Mouse (Mus musculus) lung, embryonic 14.5 days (tissue): ENCODE data around the gene Exph5. TPM values are rescaled to one million over a fixed set of nuclear protein-coding genes. Genes with fewer than 3 reads are reported as not detected.

Source experiments
- ATAC-seq: fragments of 200-750 bp; cut with Nextera tagmentation; 2 replicates; pipeline ENCODE4 v1.8.0; 2017; ENCODE audit warnings: mild to moderate bottlenecking, moderate TSS enrichment, moderate library complexity; ENCODE audit not compliant: insufficient read depth
- DNase-seq: peaks from one replicate; pipeline ENCODE4 v3.0.0-alpha.2; 2015
- H3K27ac ChIP-seq: fragments of 300-500 bp; sonication (generic); 2 replicates; pipeline ENCODE4 v1.5.1; 2014; ENCODE audit warnings: low read depth, mild to moderate bottlenecking, moderate library complexity
- H3K27me3 ChIP-seq: fragments of 300-500 bp; sonication (generic); 2 replicates; pipeline ENCODE4 v1.6.1; 2014; ENCODE audit warnings: low read length, control low read depth; ENCODE audit not compliant: insufficient read depth
- H3K36me3 ChIP-seq: fragments of 300-500 bp; sonication (generic); 2 replicates; pipeline ENCODE4 v1.6.1; 2014; ENCODE audit warnings: control low read depth; ENCODE audit not compliant: insufficient read depth
- H3K4me1 ChIP-seq: fragments of 300-500 bp; sonication (generic); 2 replicates; pipeline ENCODE4 v1.6.1; 2014; ENCODE audit warnings: antibody characterized with exemption, control low read depth; ENCODE audit not compliant: insufficient read depth
- H3K4me2 ChIP-seq: fragments of 300-500 bp; sonication (generic); 2 replicates; pipeline ENCODE4 v1.6.1; 2014; ENCODE audit warnings: mild to moderate bottlenecking
- H3K4me3 ChIP-seq: fragments of 300-500 bp; sonication (generic); 2 replicates; pipeline ENCODE4 v1.5.1; 2014; ENCODE audit warnings: low read depth, low read length
- H3K9ac ChIP-seq: fragments of 300-500 bp; sonication (generic); 2 replicates; pipeline ENCODE4 v1.6.1; 2014
- H3K9me3 ChIP-seq: fragments of 300-500 bp; sonication (generic); 2 replicates; pipeline ENCODE4 v1.6.1; 2016; ENCODE audit warnings: low read depth, low read length, control low read depth
- CTCF ChIP-seq: IDR thresholded peaks from 2 replicates; pipeline ENCODE4 v1.5.1; 2016; ENCODE audit warnings: antibody characterized with exemption, low read depth
- WGBS: fragments of 180-500 bp; shearing (Covaris S2); extraction: QIAGEN DNeasy Blood & Tissue Kit; methylation state at CpG from one replicate; pipeline ENCODE4 v1.1.7; 2014; 5-methylcytosine and 5-hydroxymethylcytosine counted together
- polyA plus RNA-seq: library from polyadenylated mRNA; unstranded; fragments of >200 nt; fragmentation: Nextera tagmentation; extraction: Ambion mirVana; gene quantifications from 2 replicates; pipeline ENCODE4 v1.2.1, GENCODE M21; 2014

The Exph5 gene
- polyA plus RNA-seq, 1 experiment from 2014 or later = 5.0 TPM

- peak overlapping the region; percentile 61 for H3K27ac ChIP-seq
- H3K9ac ChIP-seq = no peak overlapping the region
- no peaks in the 10 kb centered on the region for H3K27me3 ChIP-seq
- H3K36me3 ChIP-seq = no peaks in the 10 kb centered on the region
- TF ChIP-seq CTCF = no peak
- DNase-seq (peak; percentile 77), ATAC-seq (peak; percentile 71)
- peak overlapping the region; percentile 0; the same call in 1 of the 2 replicates for H3K4me2 ChIP-seq
- 30% methylated on average over 5 of the region's 5 CpGs for WGBS
- no peak overlapping the region for H3K4me3 ChIP-seq
- H3K9me3 ChIP-seq = no peaks in the 10 kb centered on the region
- H3K4me1 ChIP-seq = peaks cover 24% of the 10 kb centered on the region
Measured at GRCm38 (mm10) chr9:53268036-53268435, 33.4 kb upstream of the Exph5 start.

- H3K9me3 ChIP-seq = no peaks in the 10 kb centered on the region
- no peak overlapping the region for H3K4me3 ChIP-seq
- H3K27me3 ChIP-seq = no peaks in the 10 kb centered on the region
- peak overlapping the region; percentile 0; the same call in 1 of the 2 replicates for H3K4me2 ChIP-seq
- H3K4me1 ChIP-seq = peaks cover 24% of the 10 kb centered on the region
- WGBS = 36% methylated on average over 5 of the region's 5 CpGs
- H3K36me3 ChIP-seq = no peaks in the 10 kb centered on the region
- DNase-seq = peak; percentile 94
- no peak overlapping the region for H3K9ac ChIP-seq
- TF ChIP-seq CTCF = peak; percentile 68
- H3K27ac ChIP-seq = peak overlapping the region; percentile 72
- peak; percentile 85 for ATAC-seq
Measured at GRCm38 (mm10) chr9:53268731-53269465, 32.6 kb upstream of the Exph5 start.

- H3K27ac ChIP-seq = peak overlapping the region; percentile 72
- no peak overlapping the region for H3K4me3 ChIP-seq
- ATAC-seq = peak; percentile 22; the same call in 1 of the 2 replicates
Measured at GRCm38 (mm10) chr9:53269466-53269755, 32.1 kb upstream of the Exph5 start.

GRCm38 (mm10) chr9:53271281-53272022, 30.0 kb upstream of the Exph5 start:
- Histone ChIP-seq H3K27ac (no peak overlapping the region; the same call in 1 of the 2 replicates), H3K27me3 (no peaks in the 10 kb centered on the region), H3K9ac (no peak overlapping the region), H3K4me2 (no peak overlapping the region), H3K36me3 (no peaks in the 10 kb centered on the region), H3K4me3 (no peak overlapping the region), H3K4me1 (peaks cover 18% of the 10 kb centered on the region), H3K9me3 (no peaks in the 10 kb centered on the region)
- no peak for ATAC-seq
- WGBS = 49% methylated on average over 5 of the region's 5 CpGs
- TF ChIP-seq CTCF = no peak
- DNase-seq = peak; percentile 13

More at GRCm38 (mm10) chr9:53269466-53269755, 32.1 kb upstream of the Exph5 start:
- no peaks in the 10 kb centered on the region for H3K9me3 ChIP-seq
- no peak overlapping the region for H3K9ac ChIP-seq
- TF ChIP-seq CTCF = no peak
- no peak for DNase-seq
- peaks cover 21% of the 10 kb centered on the region for H3K4me1 ChIP-seq
- no peaks in the 10 kb centered on the region for H3K27me3 ChIP-seq
- H3K4me2 ChIP-seq = no peak overlapping the region
- WGBS = 63% methylated on average over 5 of the region's 5 CpGs
- H3K36me3 ChIP-seq = no peaks in the 10 kb centered on the region

GRCm38 (mm10) chr9:53272207-53272606, 29.3 kb upstream of the Exph5 start:
- Histone ChIP-seq H3K4me1 (peaks cover 18% of the 10 kb centered on the region), H3K4me2 (no peak overlapping the region), H3K36me3 (no peaks in the 10 kb centered on the region), H3K4me3 (no peak overlapping the region), H3K27ac (peak overlapping the region; percentile 54; the same call in 1 of the 2 replicates), H3K9me3 (no peaks in the 10 kb centered on the region), H3K27me3 (no peaks in the 10 kb centered on the region), H3K9ac (no peak overlapping the region)
- WGBS = 39% methylated on average over 5 of the region's 5 CpGs
- no peak for ATAC-seq
- TF ChIP-seq CTCF = no peak
- peak; percentile 36 for DNase-seq

- no peaks in the 10 kb centered on the region for H3K36me3 ChIP-seq
- H3K27ac ChIP-seq = peak overlapping the region; percentile 54; the same call in 1 of the 2 replicates
- H3K9me3 ChIP-seq = no peaks in the 10 kb centered on the region
- DNase-seq (no peak), ATAC-seq (no peak)
- TF ChIP-seq CTCF = no peak
- peaks cover 18% of the 10 kb centered on the region for H3K4me1 ChIP-seq
- H3K4me3 ChIP-seq = no peak overlapping the region
- H3K9ac ChIP-seq = no peak overlapping the region
- no peak overlapping the region for H3K4me2 ChIP-seq
- H3K27me3 ChIP-seq = no peaks in the 10 kb centered on the region
- WGBS = 86% methylated on average over 4 of the region's 4 CpGs
Measured at GRCm38 (mm10) chr9:53272714-53273113, 28.8 kb upstream of the Exph5 start.

- no peak overlapping the region for H3K27ac ChIP-seq
- H3K36me3 ChIP-seq = no peaks in the 10 kb centered on the region
- WGBS = 88% methylated on average over 1 of the region's 1 CpGs
- H3K4me2 ChIP-seq = no peak overlapping the region
- no peak for TF ChIP-seq CTCF
- ATAC-seq (no peak), DNase-seq (no peak)
- H3K4me3 ChIP-seq = no peak overlapping the region
- peaks cover 7% of the 10 kb centered on the region; the same call in 1 of the 2 replicates for H3K4me1 ChIP-seq
- H3K27me3 ChIP-seq = no peaks in the 10 kb centered on the region
- no peaks in the 10 kb centered on the region for H3K9me3 ChIP-seq
- H3K9ac ChIP-seq = no peak overlapping the region
Measured at GRCm38 (mm10) chr9:53276381-53276780, 25.1 kb upstream of the Exph5 start.
